Mouse (Mus musculus): ENCODE results near the gene Pomt2. TPM values are rescaled to one million over a fixed set of nuclear protein-coding genes. Genes with fewer than 3 reads are reported as not detected.

Gene Pomt2
- polyA plus RNA-seq, 1 experiment from 2014 or later, result 15.5 TPM

- DNase-seq (ENCODE audit: extremely low spot score, low spot score), result no peak
- Histone ChIP-seq H3K36me3 (replicated peaks) (no peaks in the 10 kb centered on the region), H3K4me3 (no peak overlapping the region), H3K27me3 (ENCODE audit: poor library complexity, severe bottlenecking) (no peaks in the 10 kb centered on the region), H3K4me1 (no peaks in the 10 kb centered on the region), H3K27ac (no peak overlapping the region), H3K9me3 (no peaks in the 10 kb centered on the region)
- WGBS, result 83% methylated on average over 2 of the region's 2 CpGs
These were observed 71.2 kb downstream of the Pomt2 start for GRCm38 (mm10) chr12:87076610-87077009.

GRCm38 (mm10) chr12:87070520-87070919 is 77.2 kb downstream of the Pomt2 start:
- Histone ChIP-seq H3K9me3 (no peaks in the 10 kb centered on the region), H3K27ac (no peak overlapping the region), H3K4me3 (no peak overlapping the region), H3K4me1 (no peaks in the 10 kb centered on the region), H3K36me3 (replicated peaks) (no peaks in the 10 kb centered on the region), H3K27me3 (ENCODE audit: poor library complexity, severe bottlenecking) (no peaks in the 10 kb centered on the region)
- WGBS, result 81% methylated on average over 5 of the region's 5 CpGs
- no peak for DNase-seq (ENCODE audit: extremely low spot score, low spot score)

GRCm38 (mm10) chr12:87066429-87066828 is 81.3 kb downstream of the Pomt2 start:
- WGBS, result 94% methylated on average over 5 of the region's 5 CpGs

GRCm38 (mm10) chr12:87065446-87065845 is 82.3 kb downstream of the Pomt2 start:
- DNase-seq (ENCODE audit: extremely low spot score, low spot score), result no peak
- no peak overlapping the region for H3K4me3 ChIP-seq
- H3K27me3 ChIP-seq (ENCODE audit: poor library complexity, severe bottlenecking), result no peaks in the 10 kb centered on the region
- no peaks in the 10 kb centered on the region for H3K36me3 ChIP-seq (replicated peaks)
- H3K4me1 ChIP-seq, result no peaks in the 10 kb centered on the region
- H3K9me3 ChIP-seq, result no peaks in the 10 kb centered on the region
- WGBS, result 90% methylated on average over 11 of the region's 11 CpGs
- H3K27ac ChIP-seq, result no peak overlapping the region

More at GRCm38 (mm10) chr12:87066429-87066828, 81.3 kb downstream of the Pomt2 start:
- Histone ChIP-seq H3K27ac (no peak overlapping the region), H3K9me3 (no peaks in the 10 kb centered on the region), H3K27me3 (ENCODE audit: poor library complexity, severe bottlenecking) (no peaks in the 10 kb centered on the region), H3K36me3 (replicated peaks) (no peaks in the 10 kb centered on the region), H3K4me3 (no peak overlapping the region), H3K4me1 (no peaks in the 10 kb centered on the region)
- no peak for DNase-seq (ENCODE audit: extremely low spot score, low spot score)

GRCm38 (mm10) chr12:87057066-87057465 is 90.7 kb downstream of the Pomt2 start:
- H3K4me3 ChIP-seq, result no peak overlapping the region
- no peaks in the 10 kb centered on the region for H3K9me3 ChIP-seq
- DNase-seq (ENCODE audit: extremely low spot score, low spot score), result no peak
- H3K27me3 ChIP-seq (ENCODE audit: poor library complexity, severe bottlenecking), result peaks cover 7% of the 10 kb centered on the region; the same call in 1 of the 2 replicates
- H3K4me1 ChIP-seq, result peaks cover 4% of the 10 kb centered on the region; the same call in 1 of the 2 replicates
- H3K27ac ChIP-seq, result no peak overlapping the region
- H3K36me3 ChIP-seq (replicated peaks), result no peaks in the 10 kb centered on the region
- WGBS, result 68% methylated on average over 17 of the region's 17 CpGs

Other genes starting within 250 kb of the Pomt2 start
- 39.1 and 40.4 TPM in 2 replicates for gene Cipc, start 200.9 kb downstream of the Pomt2 start, polyA plus RNA-seq (2016; fragmentation: Nextera tagmentation; extraction: Ambion mirVana)
- gene Zdhhc22, start 157.5 kb downstream of the Pomt2 start, polyA plus RNA-seq (2016; fragmentation: Nextera tagmentation; extraction: Ambion mirVana), result 0.07 TPM in 1 of 2 replicates, not detected in the other
- 0.15 TPM in 1 of 2 replicates, not detected in the other for gene Tmem63c, start 126.6 kb downstream of the Pomt2 start, polyA plus RNA-seq (2016; fragmentation: Nextera tagmentation; extraction: Ambion mirVana)
- gene Ngb, start 45.4 kb downstream of the Pomt2 start, polyA plus RNA-seq (2016; fragmentation: Nextera tagmentation; extraction: Ambion mirVana), result 0.29 and 0.31 TPM in 2 replicates
- 28.5 TPM in 2 replicates for gene Gstz1, start 803 bp downstream of the Pomt2 start, polyA plus RNA-seq (2016; fragmentation: Nextera tagmentation; extraction: Ambion mirVana)
- 1.7 and 2.0 TPM in 2 replicates for gene Samd15, start 51.8 kb upstream of the Pomt2 start, polyA plus RNA-seq (2016; fragmentation: Nextera tagmentation; extraction: Ambion mirVana)
- 3.5 and 3.7 TPM in 2 replicates for gene Tmed8, start 52.5 kb upstream of the Pomt2 start, polyA plus RNA-seq (2016; fragmentation: Nextera tagmentation; extraction: Ambion mirVana)
- gene Noxred1, start 90.8 kb upstream of the Pomt2 start, polyA plus RNA-seq (2016; fragmentation: Nextera tagmentation; extraction: Ambion mirVana), result 0.46 and 0.84 TPM in 2 replicates
- 51.2 and 54.1 TPM in 2 replicates for gene Vipas39, start 118.3 kb upstream of the Pomt2 start, polyA plus RNA-seq (2016; fragmentation: Nextera tagmentation; extraction: Ambion mirVana)
- 279 and 280 TPM in 2 replicates for gene Ahsa1, start 118.5 kb upstream of the Pomt2 start, polyA plus RNA-seq (2016; fragmentation: Nextera tagmentation; extraction: Ambion mirVana)
- 0.63 and 1.8 TPM in 2 replicates for gene Ism2, start 151.7 kb upstream of the Pomt2 start, polyA plus RNA-seq (2016; fragmentation: Nextera tagmentation; extraction: Ambion mirVana)
- gene Sptlc2, start 240.4 kb upstream of the Pomt2 start, polyA plus RNA-seq (2016; fragmentation: Nextera tagmentation; extraction: Ambion mirVana), result 51.4 and 56.1 TPM in 2 replicates

All from forebrain, embryonic 10.5 days (tissue).